Mouse (Mus musculus) Muller cell, postnatal 12 days (primary cell): ENCODE data around the gene Fcrl6.

Source experiments
- DNase-seq: peaks from one replicate; pipeline ENCODE4 v3.0.0-alpha.2; 2015; ENCODE audit errors: inconsistent ontology term

Fcrl6 gene

DNA sequence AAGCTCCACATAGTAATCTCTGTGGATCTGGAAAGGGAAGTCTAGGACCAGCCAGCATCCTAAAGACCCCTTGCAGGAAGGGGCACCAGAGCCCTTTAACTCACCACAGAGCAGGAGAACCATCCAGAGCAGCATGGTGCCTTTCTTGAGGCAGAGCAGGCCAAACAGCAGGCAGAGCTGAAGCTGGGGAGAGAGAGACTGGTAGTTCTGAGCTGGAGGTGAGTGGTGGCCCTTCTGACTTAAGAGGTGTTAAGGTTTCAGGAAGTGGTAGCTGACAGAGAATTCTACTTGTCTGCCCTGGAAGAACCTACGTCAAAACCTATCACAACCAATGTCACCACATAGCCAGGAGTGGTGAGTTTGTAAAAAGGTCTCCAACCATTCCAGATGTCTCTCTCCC lies at the start of gene Fcrl6:
Fcrl6 (minus strand) TSS at position 226 of the 400 bp plus-strand sequence.
- DNase-seq: no peak

DNA sequence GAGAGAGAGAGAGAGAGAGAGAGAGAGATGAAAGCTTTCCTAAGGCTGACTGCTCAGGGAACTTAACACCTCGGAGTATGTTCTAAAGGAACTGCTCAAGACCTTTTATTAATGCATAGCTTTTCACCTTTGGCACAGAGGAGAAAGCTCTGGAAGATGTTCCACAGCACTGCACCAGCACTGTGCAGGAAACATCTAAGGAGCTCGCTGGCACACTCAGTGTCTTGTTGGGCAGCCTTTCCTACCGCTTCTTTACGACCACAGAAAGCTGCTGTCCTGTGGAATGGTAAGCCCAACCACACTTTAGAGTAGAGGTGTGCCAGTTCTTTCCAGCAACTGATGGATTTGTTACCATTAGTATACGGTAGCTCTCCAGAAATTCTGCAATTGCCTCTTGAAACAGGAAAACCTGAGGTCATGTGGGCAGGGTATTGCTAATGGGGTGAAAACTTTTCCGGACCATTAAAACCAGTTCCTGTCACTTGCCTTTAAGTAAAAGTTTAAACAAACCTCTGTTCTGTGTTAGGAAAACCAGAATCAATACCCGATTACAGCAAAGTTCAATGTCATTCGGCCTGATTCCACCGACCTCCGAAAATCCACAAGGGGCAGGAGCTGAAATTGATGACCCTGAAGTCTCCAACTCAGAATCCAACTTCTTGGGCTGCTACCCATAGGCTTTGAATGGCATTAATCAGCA lies 49.1 kb upstream of the Fcrl6 start:
- DNase-seq: no peak

- no peak for DNase-seq
These were observed 48.4 kb upstream of the Fcrl6 start for GRCm38 (mm10) chr1:172650519-172651287.

- DNase-seq: no peak
These were observed 47.0 kb upstream of the Fcrl6 start for GRCm38 (mm10) chr1:172649396-172649795.

DNA sequence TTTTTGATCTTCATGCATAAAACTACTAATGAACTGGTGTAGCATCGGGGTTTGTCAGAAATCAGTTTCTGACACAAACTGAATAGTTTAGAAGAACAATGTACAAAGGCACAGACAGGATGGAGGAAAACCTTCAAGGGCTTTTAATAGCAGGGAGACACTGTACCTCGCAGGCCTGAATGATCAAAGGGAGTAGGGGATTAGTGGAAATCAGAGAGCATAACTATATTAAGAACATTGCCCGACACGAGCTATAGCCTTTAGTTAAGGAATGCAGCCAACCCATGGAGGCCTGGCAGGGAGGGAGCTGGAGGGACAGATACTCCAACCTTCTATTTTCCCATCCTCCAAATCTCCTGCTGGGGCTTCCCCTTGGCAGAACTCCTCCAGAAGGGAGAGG lies 44.9 kb upstream of the Fcrl6 start:
- no peak for DNase-seq

GRCm38 (mm10) chr1:172638781-172639180 lies 36.4 kb upstream of the Fcrl6 start:
- DNase-seq: no peak

GRCm38 (mm10) chr1:172637801-172638200 lies 35.5 kb upstream of the Fcrl6 start:
- DNase-seq: no peak

- peak; percentile 33 for DNase-seq
These were observed 33.9 kb upstream of the Fcrl6 start for GRCm38 (mm10) chr1:172636266-172636665.

DNA sequence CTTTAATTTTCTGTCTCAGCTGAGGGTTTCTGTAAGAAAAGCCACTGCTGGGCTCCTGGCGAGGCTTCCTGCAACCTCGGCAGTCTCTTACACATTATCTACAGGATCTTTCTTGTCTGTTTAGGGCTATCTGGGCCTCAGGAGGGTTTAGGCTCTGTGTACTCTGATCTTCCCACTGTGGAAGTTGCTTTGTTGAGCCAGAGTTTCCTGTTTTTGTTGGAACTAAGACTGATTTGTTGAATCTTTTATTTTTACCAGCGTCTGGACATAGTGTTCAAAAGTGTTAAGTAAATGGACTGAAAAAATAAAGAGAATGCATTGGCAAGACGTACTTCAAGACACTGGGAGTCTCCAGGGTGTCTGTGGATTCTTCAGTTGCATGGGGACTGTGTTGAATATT lies 32.9 kb upstream of the Fcrl6 start:
- DNase-seq: no peak

GRCm38 (mm10) chr1:172634136-172634535 lies 31.8 kb upstream of the Fcrl6 start:
- DNase-seq: no peak

DNA sequence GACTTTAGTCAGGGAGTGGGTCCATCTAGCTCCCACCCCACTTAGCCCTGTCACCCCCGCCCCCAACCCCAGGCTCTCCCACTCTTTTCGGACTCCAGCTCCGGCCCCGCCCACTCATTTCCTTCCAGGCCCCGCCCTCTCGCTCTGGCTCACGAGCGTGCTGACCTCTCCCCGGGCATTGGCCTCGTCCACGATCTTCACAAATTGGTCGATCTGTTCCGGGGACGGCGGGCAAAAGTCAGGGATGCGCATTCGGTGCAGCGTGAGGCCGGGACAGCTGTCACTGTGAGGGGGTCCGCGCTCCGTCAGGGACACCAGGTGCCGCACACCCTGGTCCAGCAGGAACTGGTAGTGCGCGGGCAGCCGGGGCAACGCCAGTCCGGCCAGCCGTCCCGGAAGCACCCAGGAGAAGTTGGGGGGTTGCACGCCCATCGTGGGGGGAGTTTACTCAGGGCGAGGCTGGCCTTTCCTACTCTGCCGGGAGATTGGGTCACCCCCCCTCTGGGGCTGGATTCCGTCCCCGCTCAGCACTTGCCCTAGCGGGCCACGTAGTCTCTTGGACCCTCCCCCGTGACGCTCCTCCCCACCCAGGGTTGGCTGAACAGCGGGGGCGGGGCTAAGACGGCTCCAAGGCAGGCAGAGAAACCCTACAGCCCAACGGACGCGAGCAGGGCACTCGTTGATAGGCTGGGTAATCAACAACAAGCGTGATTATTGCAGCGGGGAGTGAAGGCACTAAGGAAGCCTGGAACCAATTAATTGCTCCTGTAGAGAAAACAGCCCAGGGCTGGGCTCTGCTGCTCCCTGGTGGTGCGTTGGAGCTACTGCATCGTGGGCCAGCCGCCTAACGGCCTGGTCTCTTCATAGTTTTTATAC lies 30.3 kb upstream of the Fcrl6 start, which contains the start of gene Dusp23:
Dusp23 (minus strand) TSS at position 512 of the 876 bp plus-strand sequence.
- peak; percentile 99 for DNase-seq

DNA sequence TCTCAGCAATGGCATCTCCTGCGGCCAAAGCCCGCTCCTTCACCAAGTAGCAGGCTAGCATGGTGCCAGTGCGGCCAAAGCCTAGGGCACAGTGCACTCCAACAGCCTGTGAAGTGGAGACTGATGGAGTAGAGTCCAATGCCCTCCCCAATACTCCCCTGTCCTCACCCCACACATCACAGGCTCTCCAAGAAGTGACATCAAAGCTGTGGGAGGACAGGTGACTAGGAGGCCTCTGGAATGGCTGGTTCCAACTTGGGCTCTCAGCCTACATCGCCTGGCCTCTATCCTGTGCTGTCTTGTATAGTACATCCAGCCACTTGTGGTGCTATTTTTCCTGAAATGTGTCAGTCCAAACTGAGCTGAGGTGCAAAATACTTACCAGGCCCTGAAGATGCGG lies 29.4 kb upstream of the Fcrl6 start:
- DNase-seq: no peak

DNA sequence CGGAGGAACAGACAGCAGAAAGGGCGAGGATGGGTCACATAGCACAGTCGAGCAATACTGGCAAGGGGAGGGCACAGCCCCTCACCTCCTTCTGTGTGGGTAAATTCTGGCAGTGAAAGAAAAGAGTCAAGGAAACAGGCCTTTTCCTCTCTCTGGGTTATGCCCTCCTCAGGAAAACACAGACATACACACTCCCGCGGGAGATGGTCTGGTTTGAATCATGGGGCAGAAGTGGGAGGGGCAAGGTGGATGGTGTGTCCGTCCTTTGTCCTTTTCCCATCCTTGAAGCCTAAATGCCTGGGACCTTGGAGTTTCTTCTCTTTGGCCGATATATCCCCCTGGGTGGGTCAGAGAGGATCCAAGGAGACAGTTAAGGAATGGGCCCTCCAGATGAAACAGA lies 27.5 kb upstream of the Fcrl6 start:
- no peak for DNase-seq

DNA sequence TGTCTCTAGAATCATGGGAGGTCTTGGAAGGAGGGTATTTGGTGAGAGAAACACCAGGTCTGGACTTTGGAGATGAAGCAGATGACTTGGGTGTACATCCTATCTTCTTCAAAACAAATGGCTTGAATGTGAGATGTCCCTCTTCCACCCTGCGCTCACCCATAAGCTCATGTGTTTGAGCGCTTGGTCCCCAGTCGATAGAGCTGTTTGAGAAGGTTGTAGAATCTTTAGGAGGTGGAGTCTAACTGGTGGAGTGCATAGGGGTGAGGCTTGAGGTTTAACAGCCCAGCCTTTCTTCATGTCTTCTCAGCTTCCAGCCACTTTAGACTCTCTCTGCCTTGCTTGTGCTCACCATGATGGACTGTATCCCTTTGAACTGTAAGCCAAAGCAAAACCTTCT lies 24.0 kb upstream of the Fcrl6 start:
- DNase-seq: no peak

- no peak for DNase-seq
These were observed 21.7 kb upstream of the Fcrl6 start for GRCm38 (mm10) chr1:172624081-172624480.

DNA sequence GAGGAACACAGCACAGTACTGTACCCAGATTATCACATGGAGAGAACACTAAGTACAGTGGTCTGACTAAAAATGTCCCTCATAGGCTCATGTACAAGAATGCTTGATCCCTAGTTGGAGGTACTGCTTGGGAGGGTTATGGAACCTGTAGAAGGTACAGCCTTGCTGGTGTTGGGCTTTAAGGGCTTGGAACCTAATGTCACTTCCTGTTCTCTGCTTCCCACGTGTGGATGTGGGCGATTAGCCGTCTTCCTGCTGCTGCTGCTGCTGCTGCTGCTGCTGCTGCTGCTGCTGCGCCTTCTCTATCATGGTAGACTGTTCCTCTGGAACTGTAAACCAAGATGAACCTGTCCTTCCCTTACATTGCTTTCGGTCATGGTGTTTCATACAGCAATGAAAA lies 21.2 kb upstream of the Fcrl6 start:
- DNase-seq: no peak

- peak; percentile 55 for DNase-seq
These were observed 16.9 kb upstream of the Fcrl6 start for GRCm38 (mm10) chr1:172619235-172619634.

DNA sequence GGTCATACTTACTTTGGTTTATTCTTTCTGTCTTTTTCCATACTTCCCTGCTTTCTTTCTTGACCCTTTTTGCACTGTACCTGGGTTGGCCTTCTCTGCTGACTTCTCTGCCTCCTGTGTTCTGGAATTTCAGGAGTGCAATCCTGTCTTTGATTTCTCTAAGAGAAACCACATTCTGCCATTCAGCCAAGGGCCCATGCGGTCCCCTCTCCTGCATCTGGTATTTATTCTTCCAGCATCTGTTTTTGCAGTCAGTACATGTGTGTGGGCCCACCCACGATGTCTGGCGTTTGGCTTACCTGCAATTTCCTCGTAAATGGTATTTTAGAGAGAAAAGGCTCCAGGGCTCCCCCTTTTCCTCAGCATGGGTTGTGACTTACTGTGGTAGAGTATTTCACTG lies 15.8 kb upstream of the Fcrl6 start:
- DNase-seq: no peak

DNA sequence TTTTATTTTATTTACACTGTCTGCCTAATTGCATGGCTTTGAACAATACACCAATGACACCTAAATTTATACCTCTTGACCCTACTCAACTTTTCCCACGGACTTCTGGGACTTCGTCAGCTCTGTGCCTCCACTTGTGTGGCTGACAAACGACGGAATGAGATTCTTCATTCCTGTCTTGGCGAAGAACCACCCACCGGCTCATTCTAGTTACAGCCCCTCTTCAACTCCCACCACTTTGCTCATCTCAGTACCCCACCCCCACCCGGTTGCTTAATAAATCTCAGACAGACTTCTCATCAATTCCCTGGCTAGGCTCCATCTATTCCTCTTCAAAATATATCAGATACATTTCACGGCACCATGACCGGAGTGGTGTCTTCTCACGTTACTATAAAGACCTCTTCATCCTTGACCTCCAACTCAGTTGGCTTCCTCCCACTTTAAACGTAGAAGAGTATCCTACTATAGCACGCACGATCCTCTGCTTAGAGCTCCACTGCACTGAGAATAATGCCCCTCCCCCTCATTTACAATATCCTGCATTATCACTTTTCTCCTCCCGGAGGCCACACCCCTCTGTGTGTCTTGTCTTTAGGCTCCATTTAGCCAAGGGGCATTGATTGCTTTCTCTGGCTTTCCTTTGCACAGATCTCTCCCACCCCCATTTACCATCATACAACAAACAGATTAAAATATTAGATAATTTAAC lies 15.2 kb upstream of the Fcrl6 start:
- no peak for DNase-seq

- DNase-seq: peak; percentile 45
These were observed 14.4 kb upstream of the Fcrl6 start for GRCm38 (mm10) chr1:172616537-172617300.

- DNase-seq: no peak
These were observed 13.1 kb upstream of the Fcrl6 start for GRCm38 (mm10) chr1:172615412-172615811.
